Mouse (Mus musculus): ENCODE measurements around the gene Krt26. TPM values are rescaled to one million over a fixed set of nuclear protein-coding genes. Genes with fewer than 3 reads are reported as not detected.

Gene Krt26
- polyA plus RNA-seq, 1 experiment from 2014 or later = 0.94 TPM

DNA sequence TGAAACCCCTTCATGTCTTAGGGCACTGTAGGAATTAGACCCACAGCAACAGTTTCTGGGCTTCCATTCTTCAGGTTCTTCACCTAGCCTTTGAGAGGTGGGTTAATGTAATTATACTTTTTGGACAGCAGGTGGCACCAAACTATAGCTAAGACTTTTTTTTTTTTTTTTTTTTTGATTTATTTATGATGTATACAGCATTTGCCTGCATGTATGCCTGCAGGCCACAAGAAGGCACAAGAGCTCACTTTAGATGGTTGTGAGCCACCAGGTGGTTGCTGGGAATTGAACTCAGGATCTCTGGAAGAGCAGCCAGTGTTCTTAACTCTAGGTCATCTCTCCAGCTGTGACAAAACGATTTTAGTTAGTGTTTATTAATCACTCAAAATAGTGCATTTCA, 26.9 kb downstream of the Krt26 start:
- ATAC-seq (ENCODE audit: low FRiP score) (no peak), DNase-seq (ENCODE audit: low spot score, missing footprints) (peak; percentile 90)
- H3K4me2 ChIP-seq = no peak overlapping the region
- H3K27ac ChIP-seq (ENCODE audit: low read depth, low read length) = no peak overlapping the region
- H3K9ac ChIP-seq (ENCODE audit: low read length) = no peak overlapping the region
- no peaks in the 10 kb centered on the region for H3K4me1 ChIP-seq (ENCODE audit: control insufficient read depth, insufficient read depth, low read length)
- no peaks in the 10 kb centered on the region for H3K9me3 ChIP-seq (ENCODE audit: control insufficient read depth, low read length)
- H3K4me3 ChIP-seq (ENCODE audit: low read depth, low read length) = no peak overlapping the region
- H3K36me3 ChIP-seq (ENCODE audit: control insufficient read depth, insufficient read depth, low read length) = no peaks in the 10 kb centered on the region
- 84% methylated on average over 1 of the region's 1 CpGs for WGBS
- no peaks in the 10 kb centered on the region for H3K27me3 ChIP-seq (ENCODE audit: control insufficient read depth, insufficient read depth, low read length)

DNA sequence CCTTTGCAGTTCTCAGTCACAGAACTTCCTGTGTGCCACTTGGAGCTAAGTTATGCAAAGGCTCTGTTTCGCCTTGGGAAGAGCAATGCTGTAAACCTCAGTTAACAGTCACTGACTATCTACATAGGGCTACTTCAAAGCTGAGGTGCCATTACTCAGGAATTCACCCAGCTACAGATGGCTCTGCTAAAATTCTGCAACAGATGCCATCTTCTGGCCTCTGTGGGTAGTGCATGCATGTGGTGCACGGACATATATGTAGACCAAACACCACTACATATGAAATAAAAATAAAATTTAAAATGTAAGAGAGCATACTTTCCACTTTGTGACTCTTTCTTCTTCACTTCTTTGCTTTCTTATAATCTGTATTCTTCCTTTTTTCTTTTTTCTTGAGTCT, 30.2 kb downstream of the Krt26 start:
- no peak for ATAC-seq (ENCODE audit: low FRiP score)
- Histone ChIP-seq H3K4me2 (no peak overlapping the region), H3K4me1 (ENCODE audit: control insufficient read depth, insufficient read depth, low read length) (no peaks in the 10 kb centered on the region), H3K27me3 (ENCODE audit: control insufficient read depth, insufficient read depth, low read length) (no peaks in the 10 kb centered on the region), H3K9me3 (ENCODE audit: control insufficient read depth, low read length) (no peaks in the 10 kb centered on the region), H3K4me3 (ENCODE audit: low read depth, low read length) (no peak overlapping the region), H3K9ac (ENCODE audit: low read length) (no peak overlapping the region), H3K36me3 (ENCODE audit: control insufficient read depth, insufficient read depth, low read length) (no peaks in the 10 kb centered on the region), H3K27ac (ENCODE audit: low read depth, low read length) (no peak overlapping the region)
- DNase-seq (ENCODE audit: low spot score, missing footprints) = peak; percentile 93
- WGBS = 28% methylated on average over 2 of the region's 2 CpGs

DNA sequence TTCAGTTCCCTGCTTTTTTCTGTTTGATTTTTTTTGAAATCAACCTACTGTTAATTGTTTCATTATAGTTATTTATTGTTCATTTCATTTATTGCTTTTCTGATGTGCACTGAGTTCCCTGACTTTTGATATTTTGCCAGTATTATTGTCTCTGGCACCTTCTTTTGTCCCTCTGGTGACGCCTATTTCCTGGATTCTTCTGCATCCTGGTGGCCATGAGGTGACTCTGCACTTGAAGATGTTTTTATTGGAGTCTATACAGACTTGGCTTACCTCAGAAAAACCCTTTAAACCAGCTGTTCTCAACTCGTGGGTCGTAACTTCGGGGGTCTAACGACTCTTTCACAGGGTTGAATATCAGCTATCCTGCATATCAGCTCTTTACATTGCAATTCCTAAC, 42.7 kb downstream of the Krt26 start:
- Histone ChIP-seq H3K4me2 (no peak overlapping the region), H3K4me1 (ENCODE audit: control insufficient read depth, insufficient read depth, low read length) (no peaks in the 10 kb centered on the region), H3K27ac (ENCODE audit: low read depth, low read length) (no peak overlapping the region), H3K36me3 (ENCODE audit: control insufficient read depth, insufficient read depth, low read length) (no peaks in the 10 kb centered on the region), H3K27me3 (ENCODE audit: control insufficient read depth, insufficient read depth, low read length) (no peaks in the 10 kb centered on the region), H3K4me3 (ENCODE audit: low read depth, low read length) (no peak overlapping the region), H3K9me3 (ENCODE audit: control insufficient read depth, low read length) (no peaks in the 10 kb centered on the region), H3K9ac (ENCODE audit: low read length) (no peak overlapping the region)
- ATAC-seq (ENCODE audit: low FRiP score) = no peak
- WGBS = 64% methylated on average over 5 of the region's 5 CpGs
- no peak for DNase-seq (ENCODE audit: low spot score, missing footprints)

DNA sequence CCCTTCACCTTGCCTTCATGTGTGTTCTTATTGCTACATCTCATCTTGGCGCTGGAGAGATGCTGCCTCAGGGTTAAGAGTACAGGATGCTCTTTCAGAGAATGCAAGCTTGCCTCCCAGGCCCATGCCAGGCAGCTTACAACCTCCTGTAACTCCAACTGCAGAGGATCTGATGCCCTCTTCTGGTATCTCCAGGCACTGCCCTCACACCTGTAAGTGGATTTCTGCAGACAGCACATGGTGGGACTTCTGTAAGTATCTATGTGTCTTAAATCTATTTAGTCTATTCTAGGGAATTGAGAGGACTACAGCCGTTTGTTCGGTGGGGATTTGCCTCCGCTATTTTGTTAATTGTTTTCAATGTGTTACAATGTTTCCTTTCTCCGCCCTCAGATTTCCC, 44.9 kb downstream of the Krt26 start:
- Histone ChIP-seq H3K4me3 (ENCODE audit: low read depth, low read length) (no peak overlapping the region), H3K36me3 (ENCODE audit: control insufficient read depth, insufficient read depth, low read length) (no peaks in the 10 kb centered on the region), H3K4me1 (ENCODE audit: control insufficient read depth, insufficient read depth, low read length) (no peaks in the 10 kb centered on the region), H3K4me2 (no peak overlapping the region), H3K9me3 (ENCODE audit: control insufficient read depth, low read length) (no peaks in the 10 kb centered on the region), H3K27ac (ENCODE audit: low read depth, low read length) (no peak overlapping the region), H3K9ac (ENCODE audit: low read length) (no peak overlapping the region), H3K27me3 (ENCODE audit: control insufficient read depth, insufficient read depth, low read length) (no peaks in the 10 kb centered on the region)
- ATAC-seq (ENCODE audit: low FRiP score) (no peak), DNase-seq (ENCODE audit: low spot score, missing footprints) (no peak)
- 60% methylated on average over 5 of the region's 5 CpGs for WGBS

DNA sequence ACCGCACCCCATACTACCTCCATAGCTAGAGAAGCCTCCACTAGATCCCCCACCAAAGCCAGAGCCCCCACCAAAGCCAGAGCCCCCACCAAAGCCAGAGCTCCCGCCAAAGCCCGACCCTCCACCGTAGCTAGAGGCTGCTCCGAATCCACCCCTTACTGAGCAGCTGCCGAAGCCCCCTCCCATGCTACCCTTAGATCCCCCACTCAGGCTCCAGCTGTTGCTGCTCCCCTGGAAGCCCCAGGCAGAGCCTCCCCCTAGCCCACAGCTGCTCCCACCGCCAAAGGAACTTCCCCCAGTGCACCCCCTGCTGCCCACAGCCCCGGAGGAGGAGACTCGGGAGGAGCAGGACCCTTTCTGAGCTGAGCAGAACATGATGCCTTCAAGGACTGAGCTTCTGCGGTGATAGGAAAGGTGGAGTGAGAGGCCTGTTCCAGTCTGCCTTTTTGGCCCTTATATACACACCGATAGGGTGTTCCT, 52.9 kb downstream of the Krt26 start, which contains the start of gene Krt24:
TSS of gene Krt24 (minus strand) at position 430 of the 480 bp plus-strand sequence.
- ATAC-seq (ENCODE audit: low FRiP score) (no peak), DNase-seq (ENCODE audit: low spot score, missing footprints) (no peak)
- Histone ChIP-seq H3K4me2 (no peak within 1 kb of the TSS), H3K9ac (ENCODE audit: low read length) (no peak within 1 kb of the TSS), H3K9me3 (ENCODE audit: control insufficient read depth, low read length) (no peaks in the 10 kb centered on the region), H3K27ac (ENCODE audit: low read depth, low read length) (no peak within 1 kb of the TSS), H3K27me3 (ENCODE audit: control insufficient read depth, insufficient read depth, low read length) (no peaks in the 10 kb centered on the region), H3K4me1 (ENCODE audit: control insufficient read depth, insufficient read depth, low read length) (no peaks in the 10 kb centered on the region), H3K4me3 (ENCODE audit: low read depth, low read length) (no peak within 1 kb of the TSS), H3K36me3 (ENCODE audit: control insufficient read depth, insufficient read depth, low read length) (no peaks in the 10 kb centered on the region)
- WGBS = 46% methylated on average over 11 of the region's 11 CpGs

DNA sequence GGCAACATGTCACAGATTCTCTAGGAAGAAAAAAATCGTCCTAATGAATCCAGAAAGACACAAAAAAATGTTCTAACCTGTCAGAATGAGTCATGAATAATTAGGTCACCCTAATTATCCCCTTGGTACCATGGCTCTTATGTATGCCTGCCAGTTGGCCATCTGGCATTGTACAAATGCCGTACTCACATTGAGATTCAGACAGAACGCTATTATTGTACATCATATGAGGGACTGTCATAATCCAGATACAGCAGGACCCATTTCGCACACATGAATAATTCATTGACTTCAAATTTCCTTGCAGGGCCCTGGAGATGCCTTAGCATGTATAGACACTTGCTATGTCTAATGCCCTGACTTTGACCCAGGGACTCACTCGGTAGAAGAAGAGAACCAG, 53.8 kb downstream of the Krt26 start:
- Histone ChIP-seq H3K4me2 (no peak overlapping the region), H3K36me3 (ENCODE audit: control insufficient read depth, insufficient read depth, low read length) (no peaks in the 10 kb centered on the region), H3K27ac (ENCODE audit: low read depth, low read length) (no peak overlapping the region), H3K9ac (ENCODE audit: low read length) (no peak overlapping the region), H3K4me1 (ENCODE audit: control insufficient read depth, insufficient read depth, low read length) (no peaks in the 10 kb centered on the region), H3K4me3 (ENCODE audit: low read depth, low read length) (no peak overlapping the region), H3K27me3 (ENCODE audit: control insufficient read depth, insufficient read depth, low read length) (no peaks in the 10 kb centered on the region), H3K9me3 (ENCODE audit: control insufficient read depth, low read length) (no peaks in the 10 kb centered on the region)
- WGBS = 83% methylated on average over 5 of the region's 5 CpGs
- ATAC-seq (ENCODE audit: low FRiP score) (no peak), DNase-seq (ENCODE audit: low spot score, missing footprints) (no peak)

DNA sequence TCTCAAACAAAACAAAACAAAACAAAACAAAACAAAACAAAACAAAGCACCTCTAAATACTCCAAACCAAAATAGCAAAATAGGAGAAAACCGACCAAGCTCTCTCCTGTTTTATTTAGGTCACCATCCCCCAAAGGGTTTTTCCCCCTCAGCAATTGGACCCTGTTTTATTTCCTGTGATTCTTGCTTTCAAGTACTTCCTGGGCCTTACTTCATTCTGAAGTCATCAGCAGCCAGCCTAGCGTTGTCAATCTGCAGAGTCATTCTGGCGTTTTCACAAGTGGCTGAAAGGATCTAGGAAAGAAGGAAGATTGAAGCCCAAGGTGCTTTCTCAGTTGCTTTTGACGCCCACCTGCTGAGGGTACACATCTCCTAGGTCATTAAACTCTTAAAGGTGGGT, 54.4 kb downstream of the Krt26 start:
- no peaks in the 10 kb centered on the region for H3K36me3 ChIP-seq (ENCODE audit: control insufficient read depth, insufficient read depth, low read length)
- no peak for DNase-seq (ENCODE audit: low spot score, missing footprints)
- H3K27me3 ChIP-seq (ENCODE audit: control insufficient read depth, insufficient read depth, low read length) = no peaks in the 10 kb centered on the region
- 60% methylated on average over 4 of the region's 4 CpGs for WGBS
- no peak overlapping the region for H3K9ac ChIP-seq (ENCODE audit: low read length)
- no peak overlapping the region for H3K4me3 ChIP-seq (ENCODE audit: low read depth, low read length)
- no peak overlapping the region for H3K4me2 ChIP-seq
- H3K9me3 ChIP-seq (ENCODE audit: control insufficient read depth, low read length) = no peaks in the 10 kb centered on the region
- no peak for ATAC-seq (ENCODE audit: low FRiP score)
- H3K27ac ChIP-seq (ENCODE audit: low read depth, low read length) = no peak overlapping the region
- H3K4me1 ChIP-seq (ENCODE audit: control insufficient read depth, insufficient read depth, low read length) = no peaks in the 10 kb centered on the region

DNA sequence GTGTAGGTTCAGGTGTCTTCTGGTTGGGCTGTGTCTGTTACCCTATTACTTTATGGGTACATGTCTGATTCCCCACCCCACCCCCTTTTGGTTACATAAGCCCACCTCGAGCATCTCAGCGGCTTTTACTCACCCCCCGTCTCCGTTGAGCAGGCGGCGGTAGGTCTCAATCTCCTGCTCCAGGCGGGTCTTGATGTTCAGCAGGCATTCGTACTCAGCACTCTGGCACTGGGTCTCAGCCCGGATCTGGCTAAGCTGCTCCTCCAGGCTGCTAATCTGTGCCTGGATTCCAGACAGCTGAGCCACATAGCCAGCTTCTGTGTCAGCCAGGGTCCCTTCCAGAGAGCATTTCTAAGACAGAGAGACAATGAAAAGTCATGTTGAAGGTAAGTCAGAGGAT, 56.6 kb downstream of the Krt26 start:
- no peak for DNase-seq (ENCODE audit: low spot score, missing footprints)
- no peak overlapping the region for H3K27ac ChIP-seq (ENCODE audit: low read depth, low read length)
- no peaks in the 10 kb centered on the region for H3K9me3 ChIP-seq (ENCODE audit: control insufficient read depth, low read length)
- WGBS = 77% methylated on average over 9 of the region's 9 CpGs
- ATAC-seq (ENCODE audit: low FRiP score) = no peak
- H3K27me3 ChIP-seq (ENCODE audit: control insufficient read depth, insufficient read depth, low read length) = no peaks in the 10 kb centered on the region
- H3K36me3 ChIP-seq (ENCODE audit: control insufficient read depth, insufficient read depth, low read length) = no peaks in the 10 kb centered on the region
- no peaks in the 10 kb centered on the region for H3K4me1 ChIP-seq (ENCODE audit: control insufficient read depth, insufficient read depth, low read length)
- no peak overlapping the region for H3K9ac ChIP-seq (ENCODE audit: low read length)
- no peak overlapping the region for H3K4me3 ChIP-seq (ENCODE audit: low read depth, low read length)
- H3K4me2 ChIP-seq = no peak overlapping the region

DNA sequence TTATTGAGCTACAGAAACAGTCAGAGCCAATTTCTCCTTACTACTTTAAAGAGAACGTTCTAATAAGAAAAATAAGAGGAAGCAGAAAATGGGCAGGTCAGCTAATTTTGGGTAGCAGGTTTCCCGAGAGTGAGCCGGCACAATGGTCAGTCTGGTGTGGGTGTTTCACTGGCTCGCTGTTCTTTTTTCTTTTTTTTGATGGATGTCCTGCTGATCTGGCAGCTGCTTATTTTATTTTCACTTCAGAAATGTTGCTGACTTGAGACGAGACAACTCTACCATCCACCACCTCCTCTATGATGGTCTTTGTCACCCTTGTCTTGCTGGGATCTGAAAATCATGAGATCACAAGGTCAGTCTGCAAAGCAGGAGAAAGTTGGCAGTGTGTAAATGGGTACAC, 57.8 kb downstream of the Krt26 start:
- Histone ChIP-seq H3K27ac (ENCODE audit: low read depth, low read length) (no peak overlapping the region), H3K4me3 (ENCODE audit: low read depth, low read length) (no peak overlapping the region), H3K4me2 (no peak overlapping the region), H3K9ac (ENCODE audit: low read length) (no peak overlapping the region), H3K9me3 (ENCODE audit: control insufficient read depth, low read length) (no peaks in the 10 kb centered on the region), H3K36me3 (ENCODE audit: control insufficient read depth, insufficient read depth, low read length) (no peaks in the 10 kb centered on the region), H3K27me3 (ENCODE audit: control insufficient read depth, insufficient read depth, low read length) (no peaks in the 10 kb centered on the region), H3K4me1 (ENCODE audit: control insufficient read depth, insufficient read depth, low read length) (no peaks in the 10 kb centered on the region)
- WGBS = 82% methylated on average over 5 of the region's 5 CpGs
- no peak for DNase-seq (ENCODE audit: low spot score, missing footprints)
- no peak for ATAC-seq (ENCODE audit: low FRiP score)
